Comparison of ENCODE assay signal across 14 mouse cellular contexts in genomic region chr13:95533640-95534039, GRCm38 (mm10). TPM values are rescaled to one million over a fixed set of nuclear protein-coding genes. Genes with fewer than 3 reads are reported as not detected.
A peak's percentile ranks its signal among the peaks of the same experiment; 100 is the strongest.
DNase-seq lines count a peak whose midpoint lies in the region; ATAC-seq lines count a peak whose summit lies in the region.
"Had no signal": no experiment of that assay in that cellular context is flagged by ENCODE, and none has a peak within 500 bp of the region (broad histone marks: within the 10 kb centered on the region; RNA-seq: fewer than 3 reads in every experiment).

No protein-coding gene starts in this region.

- no peaks in the 10 kb centered on the region for H3K9me3 ChIP-seq in kidney, embryonic 14.5 days (ENCODE audit: control insufficient read depth, low read length)
- H3K9me3 ChIP-seq in embryonic facial prominence, embryonic 10.5 days, result no peaks in the 10 kb centered on the region
- H3K9me3 ChIP-seq in hindbrain, embryonic 14.5 days (ENCODE audit: control insufficient read depth, low read length), result no peaks in the 10 kb centered on the region
- no peaks in the 10 kb centered on the region for H3K9me3 ChIP-seq in neural tube, embryonic 12.5 days

- H3K27ac ChIP-seq in kidney, embryonic 14.5 days (ENCODE audit: low read depth, low read length), result peak overlapping the region; percentile 73
- H3K27ac ChIP-seq in embryonic facial prominence, embryonic 10.5 days (replicated peaks), result peak overlapping the region; percentile 76
- no peak overlapping the region for H3K27ac ChIP-seq in hindbrain, embryonic 14.5 days
- H3K27ac ChIP-seq in neural tube, embryonic 12.5 days, result no peak overlapping the region

- DNase-seq in kidney, adult 9 months, result no peak
- DNase-seq in embryonic facial prominence, embryonic 10.5 days (ENCODE audit: low spot score), result no peak
- DNase-seq in hindbrain, embryonic 14.5 days (ENCODE audit: low spot score), result no peak
- no peak for DNase-seq in layer of hippocampus, postnatal 14 days (ENCODE audit: low spot score in 2 of 2)
- no peak for DNase-seq in left cerebral cortex, postnatal 10 days (ENCODE audit: extremely low spot score in 1 of 2, low spot score in 2 of 2)
- DNase-seq: adrenal gland, postnatal 25 days; kidney, adult 8-10 months; left cerebral cortex, postnatal 4 days; right cerebral cortex, adult 18-20 months; thymus, adult 2 months had no signal

- no peak overlapping the region for H3K4me3 ChIP-seq in kidney, embryonic 14.5 days (ENCODE audit: low read length)
- H3K4me3 ChIP-seq in embryonic facial prominence, embryonic 10.5 days, result peak overlapping the region; percentile 39; the same call in 1 of the 2 replicates
- H3K4me3 ChIP-seq in hindbrain, embryonic 14.5 days (replicated peaks; ENCODE audit: low read length), result no peak overlapping the region
- no peak overlapping the region for H3K4me3 ChIP-seq in neural tube, embryonic 12.5 days

- intact Hi-C loops in left cerebral cortex, postnatal 10 days (cut with DNase I), result no loop called here

- ATAC-seq in kidney, embryonic 14.5 days (ENCODE audit: low FRiP score, low TSS enrichment), result peak; percentile 22
- 0 out of 2 replicates have a peak, but pooled peaks have one; percentile 19 for ATAC-seq in hindbrain, embryonic 14.5 days (ENCODE audit: low FRiP score)
- ATAC-seq in neural tube, embryonic 12.5 days (ENCODE audit: low FRiP score, low read depth), result peak; percentile 44; the same call in 1 of the 2 replicates
- no peak for ATAC-seq in activated CD4-positive, CD25-positive, alpha-beta regulatory T cell, adult 4 months

- H3K27me3 ChIP-seq in kidney, embryonic 14.5 days (ENCODE audit: control insufficient read depth, insufficient read depth, low read length), result no peaks in the 10 kb centered on the region
- peaks cover 49% of the 10 kb centered on the region for H3K27me3 ChIP-seq in embryonic facial prominence, embryonic 10.5 days (replicated peaks; ENCODE audit: low read depth, poor library complexity, severe bottlenecking)
- no peaks in the 10 kb centered on the region; the same call in 1 of the 2 replicates for H3K27me3 ChIP-seq in hindbrain, embryonic 14.5 days (ENCODE audit: control insufficient read depth, insufficient read depth, low read length)
- H3K27me3 ChIP-seq in neural tube, embryonic 12.5 days (replicated peaks), result no peaks in the 10 kb centered on the region

- 25% methylated on average over 8 of the region's 8 CpGs for WGBS in kidney, embryonic 14.5 days
- 19% methylated on average over 8 of the region's 8 CpGs for WGBS in embryonic facial prominence, embryonic 10.5 days
- whole genome bisulfite sequencing in hindbrain, embryonic 14.5 days, result 29% methylated on average over 8 of the region's 8 CpGs
- 27% methylated on average over 8 of the region's 8 CpGs for WGBS in neural tube, embryonic 12.5 days

- no peaks in the 10 kb centered on the region for H3K36me3 ChIP-seq in kidney, embryonic 14.5 days (ENCODE audit: control insufficient read depth, insufficient read depth, low read length)
- no peaks in the 10 kb centered on the region for H3K36me3 ChIP-seq in embryonic facial prominence, embryonic 10.5 days (replicated peaks)
- H3K36me3 ChIP-seq in hindbrain, embryonic 14.5 days (replicated peaks; ENCODE audit: control insufficient read depth, insufficient read depth), result no peaks in the 10 kb centered on the region
- H3K36me3 ChIP-seq in neural tube, embryonic 12.5 days, result no peaks in the 10 kb centered on the region

- H3K4me2 ChIP-seq in kidney, embryonic 14.5 days (replicated peaks; ENCODE audit: low read depth, low read length), result no peak overlapping the region
- H3K4me2 ChIP-seq in hindbrain, embryonic 14.5 days (replicated peaks), result peak overlapping the region; percentile 33; the same call in 1 of the 2 replicates
- peak overlapping the region; percentile 49 for H3K4me2 ChIP-seq in neural tube, embryonic 12.5 days (replicated peaks)

- peaks cover 21% of the 10 kb centered on the region for H3K4me1 ChIP-seq in kidney, embryonic 14.5 days (ENCODE audit: control insufficient read depth, insufficient read depth, low read length)
- H3K4me1 ChIP-seq in embryonic facial prominence, embryonic 10.5 days, result peaks cover 46% of the 10 kb centered on the region
- 0 out of 2 replicates have a peak, but pooled peaks cover 23% of the 10 kb centered on the region for H3K4me1 ChIP-seq in hindbrain, embryonic 14.5 days (replicated peaks; ENCODE audit: control insufficient read depth, insufficient read depth, low read length)
- H3K4me1 ChIP-seq in neural tube, embryonic 12.5 days, result peaks cover 22% of the 10 kb centered on the region

- H3K9ac ChIP-seq in kidney, embryonic 14.5 days (ENCODE audit: low read depth, low read length), result no peak overlapping the region
- 0 out of 2 replicates have a peak overlapping the region, but pooled peaks have one; percentile 11 for H3K9ac ChIP-seq in hindbrain, embryonic 14.5 days
- no peak overlapping the region for H3K9ac ChIP-seq in neural tube, embryonic 12.5 days

RNA-seq across cellular contexts. Expression of gene F2rl1, which starts 8.6 kb away (rescaled TPM):
- polyA plus RNA-seq in kidney, embryonic 14.5 days (2014; fragmentation: Nextera tagmentation; extraction: Ambion mirVana), result 6.2 and 7.8 TPM in 2 replicates
- polyA plus RNA-seq in embryonic facial prominence, embryonic 10.5 days (2016; fragmentation: Nextera tagmentation; extraction: Ambion mirVana), result 0.15 and 0.19 TPM in 2 replicates
- polyA plus RNA-seq in hindbrain, embryonic 14.5 days (2014; fragmentation: Nextera tagmentation; extraction: Ambion mirVana), result not detected in 2 replicates
- 0.11 TPM in 1 of 2 replicates, not detected in the other for polyA plus RNA-seq in neural tube, embryonic 12.5 days (2016; fragmentation: Nextera tagmentation; extraction: Ambion mirVana)
- polyA plus RNA-seq in activated CD4-positive, CD25-positive, alpha-beta regulatory T cell, adult 4 months (2017; shearing (Covaris generic)), result 10 to 100 TPM; 17.0 to 21.0 TPM
- total RNA-seq in layer of hippocampus, postnatal 14 days (2021), result under 1 TPM; 0.19 to 0.35 TPM
- total RNA-seq in left cerebral cortex, postnatal 10 days (2021), result under 1 TPM; 0.13 to 0.20 TPM
- total RNA-seq: CH12.LX had no signal

RNA-seq across cellular contexts. Expression of gene S100z, which starts 55.1 kb away (rescaled TPM):
- not detected in 2 replicates for polyA plus RNA-seq in kidney, embryonic 14.5 days (2014; fragmentation: Nextera tagmentation; extraction: Ambion mirVana)
- polyA plus RNA-seq in embryonic facial prominence, embryonic 10.5 days (2016; fragmentation: Nextera tagmentation; extraction: Ambion mirVana), result 0.60 TPM in 1 of 2 replicates, not detected in the other
- not detected in 2 replicates for polyA plus RNA-seq in hindbrain, embryonic 14.5 days (2014; fragmentation: Nextera tagmentation; extraction: Ambion mirVana)
- not detected in 2 replicates for polyA plus RNA-seq in neural tube, embryonic 12.5 days (2016; fragmentation: Nextera tagmentation; extraction: Ambion mirVana)
- polyA plus RNA-seq in activated CD4-positive, CD25-positive, alpha-beta regulatory T cell, adult 4 months (2017; shearing (Covaris generic)), result not detected
- total RNA-seq in layer of hippocampus, postnatal 14 days (2021), result not detected
- total RNA-seq in left cerebral cortex, postnatal 10 days (2021), result not detected
- total RNA-seq: adrenal gland, postnatal 25 days; CH12.LX; left cerebral cortex, postnatal 4 days had no signal
- polyA plus RNA-seq: thymus, adult 2 months had no signal

Comparison
In these comparisons a context has a peak if more than half of its experiments do, and no peak if none do; other contexts are left out.
1. H3K27ac ChIP-seq: peak in kidney, embryonic 14.5 days (single experiment) and embryonic facial prominence, embryonic 10.5 days (single experiment); none in hindbrain, embryonic 14.5 days (single experiment) and neural tube, embryonic 12.5 days (single experiment).